Mouse (Mus musculus): Measurements from ENCODE around the gene Bdp1. TPM values are rescaled to one million over a fixed set of nuclear protein-coding genes. Genes with fewer than 3 reads are reported as not detected.

The Bdp1 gene
- total and polyA plus RNA-seq, 3 experiments, result 19.7 to 73.2 (median 27.2) TPM

DNA sequence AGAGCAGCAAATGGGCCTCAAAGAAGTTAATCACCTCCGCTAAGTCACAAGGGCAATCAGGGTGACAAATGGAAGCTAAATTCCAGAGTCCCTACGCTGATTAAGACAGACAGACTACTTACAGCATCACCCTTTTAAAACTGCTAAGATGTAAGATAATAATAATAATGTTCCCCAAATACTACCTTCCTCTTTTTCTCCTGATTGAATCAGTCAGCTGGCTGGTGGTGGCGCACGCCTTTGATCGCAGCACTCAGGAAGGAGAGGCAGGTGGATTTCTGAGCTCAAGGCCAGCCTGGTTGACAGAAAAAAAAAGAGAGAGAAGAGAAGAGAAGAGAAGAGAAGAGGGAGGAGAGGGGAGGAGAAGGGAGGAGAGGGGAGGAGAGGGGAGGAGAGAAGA lies 133.8 kb downstream of the Bdp1 start:
- Histone ChIP-seq H3K9ac (ENCODE audit: control insufficient read depth, low read depth, low read length, poor library complexity, severe bottlenecking) (no peak overlapping the region), H3K27me3 (ENCODE audit: control insufficient read depth in 1 of 2, insufficient read depth in 2 of 2, low read length in 2 of 2) (no peaks in the 10 kb centered on the region), H3K9me3 (replicated peaks; ENCODE audit: insufficient read depth, low read length) (no peaks in the 10 kb centered on the region), H3K4me3 (ENCODE audit: control insufficient read depth in 1 of 2, insufficient read depth in 1 of 2, low read depth in 2 of 2, low read length in 2 of 2) (no peak overlapping the region), H3K79me2 (ENCODE audit: control insufficient read depth, insufficient read depth, low read length, poor library complexity) (no peaks in the 10 kb centered on the region), H3K36me3 (ENCODE audit: control insufficient read depth in 1 of 2, insufficient read depth in 2 of 2, low read length in 2 of 2) (peaks cover 0 to 3% of the 10 kb centered on the region in 2 experiments; a peak in 3 of 4 replicates), H3K4me1 (ENCODE audit: control insufficient read depth in 1 of 2, insufficient read depth in 2 of 2, low read length in 2 of 2) (no peaks in the 10 kb centered on the region; a peak in 1 of 4 replicates), H3K27ac (ENCODE audit: control insufficient read depth, low read depth, low read length) (no peak overlapping the region)
- peak; percentile 48; the same call in 1 of the 2 replicates for TF ChIP-seq MXI1 (IDR thresholded peaks at IDR 0.05; ENCODE audit: low read depth, low read length)
- 0 out of 2 replicates have a peak, but pooled peaks have one; percentile 16 for TF ChIP-seq USF1 (IDR thresholded peaks at IDR 0.05; ENCODE audit: low read depth, low read length)
- no peak for TF ChIP-seq TBP (IDR thresholded peaks at IDR 0.05; ENCODE audit: low read depth, low read length)
- TF ChIP-seq SIN3A (IDR thresholded peaks at IDR 0.05; ENCODE audit: low read length), result peak; percentile 62
- TF ChIP-seq ETS1 (IDR thresholded peaks at IDR 0.05; ENCODE audit: low read depth, low read length), result peak; percentile 93
- TF ChIP-seq GATA1 (IDR thresholded peaks at IDR 0.05; ENCODE audit: low read depth, low read length), result 0 out of 2 replicates have a peak, but pooled peaks have one; percentile 14
- no peak for TF ChIP-seq SMC3 (IDR thresholded peaks at IDR 0.05; ENCODE audit: low read depth, low read length)
- peak in 1 of 2 experiments; percentile 19; a peak in 1 of 4 replicates for TF ChIP-seq EP300 (IDR thresholded peaks at IDR 0.05; ENCODE audit: low read depth in 1 of 2, low read length in 2 of 2)
- peak; percentile 53 for DNase-seq (ENCODE audit: low read depth, low spot score)

Other genes with a start within 250 kb of the Bdp1 start
- gene Cartpt, start 203.0 kb downstream of the Bdp1 start, total RNA-seq (2012; rRNA removed), result not detected in 2 replicates
- gene Cartpt, start 203.0 kb downstream of the Bdp1 start, polyA plus RNA-seq (2012; ENCODE audit: insufficient read depth in 1 of 2, insufficient read length in 2 of 2, low read depth in 1 of 2, low replicate concordance in 2 of 2, missing spikeins in 1 of 2), result not detected
- gene Mccc2, start 88.4 kb downstream of the Bdp1 start, total RNA-seq (2012; rRNA removed), result 20.5 and 22.6 TPM in 2 replicates
- gene Mccc2, start 88.4 kb downstream of the Bdp1 start, polyA plus RNA-seq (2012; ENCODE audit: insufficient read depth in 1 of 2, insufficient read length in 2 of 2, low read depth in 1 of 2, low replicate concordance in 2 of 2, missing spikeins in 1 of 2), result 10 to 100 TPM in 1 of 2 experiments, not detected in 1; 28.7 TPM
- gene Serf1, start 3.9 kb upstream of the Bdp1 start, total RNA-seq (2012; rRNA removed), result 26.4 and 36.8 TPM in 2 replicates
- 10 to 100 TPM in 1 of 2 experiments, not detected in 1; 57.6 TPM for gene Serf1, start 3.9 kb upstream of the Bdp1 start, polyA plus RNA-seq (2012; ENCODE audit: insufficient read depth in 1 of 2, insufficient read length in 2 of 2, low read depth in 1 of 2, low replicate concordance in 2 of 2, missing spikeins in 1 of 2)
- 47.5 and 49.0 TPM in 2 replicates for gene Smn1, start 20.8 kb upstream of the Bdp1 start, total RNA-seq (2012; rRNA removed)
- 100 to 1,000 TPM in 1 of 2 experiments, not detected in 1; 124 TPM for gene Smn1, start 20.8 kb upstream of the Bdp1 start, polyA plus RNA-seq (2012; ENCODE audit: insufficient read depth in 1 of 2, insufficient read length in 2 of 2, low read depth in 1 of 2, low replicate concordance in 2 of 2, missing spikeins in 1 of 2)
- gene Naip2, start 98.0 kb upstream of the Bdp1 start, total RNA-seq (2012; rRNA removed), result 2.4 and 2.5 TPM in 2 replicates
- 1 to 10 TPM in 1 of 2 experiments, not detected in 1; 4.0 TPM for gene Naip2, start 98.0 kb upstream of the Bdp1 start, polyA plus RNA-seq (2012; ENCODE audit: insufficient read depth in 1 of 2, insufficient read length in 2 of 2, low read depth in 1 of 2, low replicate concordance in 2 of 2, missing spikeins in 1 of 2)
- gene Naip5, start 142.3 kb upstream of the Bdp1 start, total RNA-seq (2012; rRNA removed), result under 0.01 and 0.07 TPM in 2 replicates
- gene Naip5, start 142.3 kb upstream of the Bdp1 start, polyA plus RNA-seq (2012; ENCODE audit: insufficient read depth in 1 of 2, insufficient read length in 2 of 2, low read depth in 1 of 2, low replicate concordance in 2 of 2, missing spikeins in 1 of 2), result under 1 TPM in 1 of 2 experiments, not detected in 1; 0.29 TPM
- gene Naip6, start 213.6 kb upstream of the Bdp1 start, total RNA-seq (2012; rRNA removed), result 0.10 and 0.12 TPM in 2 replicates
- under 1 TPM in 1 of 2 experiments, not detected in 1; 0.78 TPM for gene Naip6, start 213.6 kb upstream of the Bdp1 start, polyA plus RNA-seq (2012; ENCODE audit: insufficient read depth in 1 of 2, insufficient read length in 2 of 2, low read depth in 1 of 2, low replicate concordance in 2 of 2, missing spikeins in 1 of 2)